Mouse (Mus musculus) cerebellum, adult (tissue): ENCODE results near the gene Epha2.

Experiments
- ATAC-seq: cut with Nextera tagmentation; 2 replicates; pipeline ENCODE4 v1.9.2; 2017; ENCODE audit warnings: mild to moderate bottlenecking, moderate library complexity, mixed read lengths; ENCODE audit not compliant: insufficient number of reproducible peaks, low FRiP score, low TSS enrichment

Epha2 gene

GRCm38 (mm10) chr4:141324771-141325191, 23.7 kb downstream of the Epha2 start:
- 0 out of 2 replicates have a peak, but pooled peaks have one; percentile 52 for ATAC-seq

- no peak for ATAC-seq
Measured at GRCm38 (mm10) chr4:141325636-141326035, 24.6 kb downstream of the Epha2 start.

DNA sequence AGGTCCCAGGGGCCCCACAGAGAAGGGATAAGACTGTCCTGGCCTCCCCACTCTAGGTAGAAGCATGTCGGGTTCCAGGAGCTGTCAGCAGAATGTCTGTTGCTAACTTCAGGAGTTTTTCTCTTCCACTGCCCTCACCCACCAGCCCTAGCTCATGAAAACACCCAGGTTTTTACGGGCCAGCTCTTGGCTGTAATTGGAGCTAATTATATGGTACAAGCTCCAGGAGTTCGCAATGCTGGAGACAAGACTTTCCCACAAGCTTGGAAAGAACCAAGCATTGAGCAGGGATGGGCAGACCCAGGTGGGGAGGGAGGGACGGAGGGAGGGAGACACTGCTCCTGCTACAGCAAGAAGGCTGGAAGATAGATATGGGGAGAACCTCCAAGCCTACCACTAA, 26.0 kb downstream of the Epha2 start:
- ATAC-seq, result no peak

- no peak for ATAC-seq
Measured at GRCm38 (mm10) chr4:141328742-141329141, 27.7 kb downstream of the Epha2 start.

DNA sequence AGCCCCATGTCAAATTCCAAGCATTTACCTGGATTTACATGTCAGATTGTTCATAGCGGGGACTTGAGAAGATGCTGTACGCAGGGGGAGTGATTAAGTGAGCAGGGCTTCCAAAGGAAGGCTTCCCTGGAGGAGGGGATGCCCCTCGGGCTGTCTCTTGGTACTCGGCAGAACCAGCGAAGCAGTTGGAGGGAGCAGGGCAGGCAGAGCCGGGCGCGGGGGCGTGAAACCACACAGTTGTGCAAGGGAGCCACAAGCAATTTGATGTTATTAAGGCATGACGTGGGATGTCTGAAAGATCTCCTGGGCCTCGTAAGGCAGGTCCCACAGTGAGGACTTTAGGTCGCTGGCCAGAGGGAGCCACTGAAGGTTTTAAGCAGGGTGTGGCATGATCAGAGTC, 28.9 kb downstream of the Epha2 start:
- no peak for ATAC-seq

DNA sequence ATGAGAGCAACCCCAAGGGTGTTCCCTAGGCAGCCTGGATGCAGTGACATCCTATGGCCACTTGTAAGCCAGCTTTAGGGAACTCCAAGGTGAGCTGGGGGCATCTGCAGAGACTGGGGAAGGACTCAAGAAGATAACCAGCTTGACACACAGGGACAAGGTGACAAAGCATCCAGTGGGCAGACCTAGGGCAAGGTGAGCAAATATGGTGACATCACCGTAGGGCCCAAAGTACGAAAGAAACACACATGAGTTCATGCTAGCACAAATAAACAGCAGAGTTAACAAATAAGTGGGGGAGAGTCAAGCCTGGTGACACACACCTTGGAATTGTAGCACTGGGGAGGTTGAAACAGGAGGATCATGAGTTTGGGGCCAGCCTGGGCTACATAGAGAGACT, 30.4 kb downstream of the Epha2 start:
- ATAC-seq, result no peak

DNA sequence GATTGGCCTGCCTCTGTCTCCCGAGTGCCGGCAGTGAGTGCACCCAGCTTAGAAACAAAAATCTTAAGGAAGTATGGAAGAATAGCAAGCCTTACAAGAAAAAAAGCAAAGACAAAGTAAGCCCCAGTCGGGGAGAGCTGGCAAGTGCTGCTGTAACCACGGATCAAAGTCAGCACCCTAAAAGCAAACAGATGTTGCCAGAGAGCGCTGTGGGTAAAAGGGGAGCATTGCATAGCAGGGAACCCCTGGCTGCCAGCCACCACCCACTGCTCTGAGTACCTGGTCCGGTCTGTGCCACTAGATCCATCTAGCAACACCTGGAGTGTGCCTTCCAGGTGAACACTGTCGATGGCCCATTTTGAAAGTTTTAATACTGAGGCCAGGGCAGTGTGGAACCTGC, 31.2 kb downstream of the Epha2 start:
- ATAC-seq, result no peak

DNA sequence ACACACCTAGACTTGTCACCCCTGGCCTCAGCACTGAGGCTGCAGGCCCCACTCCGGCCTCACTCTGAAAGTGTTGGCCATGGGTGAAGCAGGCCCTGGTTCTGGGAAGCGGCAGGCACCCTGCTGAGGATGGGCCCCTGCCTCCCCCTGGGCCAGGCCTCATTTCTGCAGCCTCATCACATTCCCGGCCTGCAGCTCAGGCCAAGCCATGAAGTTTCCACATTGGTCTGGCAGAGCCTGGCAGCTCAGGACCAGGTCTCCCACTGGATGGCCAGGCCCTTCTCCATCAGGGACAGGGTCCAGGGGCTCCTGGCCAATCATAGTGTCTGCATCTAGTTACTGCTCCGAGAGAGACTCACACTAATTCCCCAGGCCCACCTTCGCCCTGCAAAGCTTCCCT, 33.7 kb downstream of the Epha2 start:
- no peak for ATAC-seq

DNA sequence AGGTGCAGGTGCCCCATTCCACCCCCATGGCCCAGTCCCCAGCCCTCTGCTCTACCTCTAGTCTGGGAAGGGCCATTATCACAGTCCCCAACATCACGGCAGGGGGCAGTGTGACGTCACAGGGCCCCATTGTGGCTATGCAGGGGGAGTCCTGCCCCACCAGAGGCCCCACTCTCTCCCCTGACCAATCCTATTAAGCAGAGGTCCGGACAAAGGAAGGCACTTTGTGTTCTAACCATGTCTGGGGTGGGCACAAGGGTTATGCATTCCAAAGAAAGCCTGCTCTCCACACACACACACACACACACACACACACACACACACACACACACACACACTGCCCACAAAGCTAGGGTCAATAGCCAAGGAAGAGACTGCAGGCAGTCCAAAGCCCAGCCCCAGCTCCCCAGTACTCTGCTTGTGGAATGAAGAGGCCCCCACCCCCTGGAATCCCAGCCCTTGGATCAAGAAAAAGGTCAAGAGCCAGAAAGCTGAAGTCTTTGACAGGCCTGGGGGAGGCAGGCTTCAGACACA, 34.3 kb downstream of the Epha2 start:
- ATAC-seq, result no peak

- no peak for ATAC-seq
Measured at GRCm38 (mm10) chr4:141336196-141336595, 35.2 kb downstream of the Epha2 start.

GRCm38 (mm10) chr4:141337986-141338385, 36.9 kb downstream of the Epha2 start:
- ATAC-seq, result no peak

- ATAC-seq, result no peak
Measured at GRCm38 (mm10) chr4:141338853-141339252, 37.8 kb downstream of the Epha2 start.

DNA sequence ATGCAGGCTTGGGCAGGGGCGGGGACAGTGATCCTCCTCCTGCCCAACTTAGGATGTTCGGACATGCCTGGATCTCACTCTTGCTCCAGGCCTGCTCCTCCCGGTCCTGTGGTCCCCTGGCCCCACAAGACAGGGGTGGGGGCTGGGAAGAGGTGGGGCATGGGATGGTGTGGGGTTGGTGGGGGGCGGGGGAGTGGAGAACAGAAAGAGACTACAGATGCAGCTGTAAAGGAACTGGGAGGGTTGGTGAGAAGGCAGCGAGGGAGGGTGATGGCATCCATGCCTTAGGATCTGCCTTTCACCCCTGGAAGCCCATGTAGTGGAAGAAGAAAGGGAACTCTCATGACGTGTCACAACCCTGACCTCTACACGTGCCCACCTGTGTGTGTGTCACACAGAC, 40.4 kb downstream of the Epha2 start:
- ATAC-seq, result no peak

- no peak for ATAC-seq
Measured at GRCm38 (mm10) chr4:141343515-141343914, 42.5 kb downstream of the Epha2 start.

- no peak for ATAC-seq
Measured at GRCm38 (mm10) chr4:141345219-141345618, 44.2 kb downstream of the Epha2 start.

DNA sequence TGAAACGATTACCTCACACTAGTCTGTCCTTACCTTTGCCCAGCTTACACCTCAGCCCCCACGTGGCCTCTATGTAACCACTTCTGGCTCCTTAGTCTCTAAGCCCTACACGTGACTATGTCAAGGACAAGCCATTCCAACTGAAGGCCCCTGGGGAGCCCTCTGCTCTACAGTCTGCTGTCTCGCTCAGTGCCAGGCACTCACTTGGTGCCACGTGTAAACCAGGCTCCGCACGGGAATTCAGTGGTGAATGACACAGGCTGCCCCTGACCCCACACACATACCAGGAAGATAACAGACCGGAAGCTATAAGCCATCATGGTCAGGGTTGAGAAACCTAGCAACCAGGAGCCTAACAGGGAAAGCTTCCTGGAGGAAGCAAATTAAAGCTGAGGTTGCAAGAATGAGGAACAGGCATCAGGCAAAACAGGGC, 46.3 kb downstream of the Epha2 start:
- ATAC-seq, result no peak

DNA sequence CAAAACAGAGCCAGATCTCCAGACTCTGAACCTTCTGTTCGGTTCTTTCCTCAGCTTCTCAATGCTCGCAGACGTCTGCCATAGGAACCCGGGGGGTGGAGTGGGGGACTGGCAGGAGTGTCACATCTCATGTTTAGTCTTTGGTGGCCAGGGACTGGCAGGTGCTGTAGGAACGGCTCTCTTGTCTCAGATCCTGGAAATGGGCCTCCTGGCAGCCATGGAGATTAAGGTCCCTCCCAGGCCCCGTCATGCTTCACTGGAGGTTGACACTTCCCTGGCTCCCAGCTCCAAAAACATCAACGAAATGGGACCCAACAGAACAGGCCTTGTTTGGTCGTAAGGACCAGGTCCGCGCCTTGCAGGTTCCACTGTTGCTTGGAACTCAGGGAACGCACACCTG, 47.6 kb downstream of the Epha2 start:
- no peak for ATAC-seq

DNA sequence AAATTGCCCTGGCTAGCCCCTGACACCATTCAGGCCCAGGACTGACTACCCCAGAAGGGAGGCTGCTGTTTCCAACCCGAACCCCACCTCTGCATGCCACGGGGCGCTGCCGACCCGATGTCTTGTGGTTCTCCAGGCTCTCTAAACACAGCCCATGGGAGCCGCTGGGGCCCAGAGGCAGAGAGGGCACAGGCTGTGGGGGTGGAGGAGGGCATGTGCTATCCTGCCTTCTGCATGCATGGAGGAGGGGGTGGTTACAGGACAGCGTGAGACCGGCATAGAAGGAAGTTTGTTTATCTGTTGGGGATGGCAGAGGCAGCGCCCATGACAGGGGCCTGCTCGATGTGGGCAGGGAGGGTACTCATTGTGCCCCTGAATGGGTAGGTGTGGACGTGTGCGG, 49.0 kb downstream of the Epha2 start:
- no peak for ATAC-seq

DNA sequence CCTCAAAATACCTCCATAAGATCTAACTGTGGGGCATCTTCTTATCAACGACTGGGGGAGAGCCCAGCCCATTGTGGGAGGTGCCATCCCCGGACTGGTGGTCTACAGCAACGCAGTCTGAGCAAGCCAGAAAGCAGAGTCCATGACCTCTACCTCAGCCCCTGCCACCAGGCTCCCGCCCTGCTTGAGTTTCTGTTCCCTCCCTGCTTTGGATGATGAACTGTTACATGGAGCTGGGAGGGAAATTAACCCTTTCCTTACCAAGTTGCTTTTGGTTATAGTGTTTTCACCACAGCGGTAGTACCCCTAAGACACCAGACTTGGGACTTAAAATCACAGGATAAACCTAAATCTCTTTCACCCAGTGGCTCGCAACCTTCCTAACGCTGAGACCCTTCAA, 50.9 kb downstream of the Epha2 start:
- ATAC-seq, result no peak

- no peak for ATAC-seq
Measured at GRCm38 (mm10) chr4:141352986-141353385, 51.9 kb downstream of the Epha2 start.

- ATAC-seq, result no peak
Measured at GRCm38 (mm10) chr4:141353868-141354267, 52.8 kb downstream of the Epha2 start.

- ATAC-seq, result no peak
Measured at GRCm38 (mm10) chr4:141357811-141358210, 56.8 kb downstream of the Epha2 start.

- no peak for ATAC-seq
Measured at GRCm38 (mm10) chr4:141359222-141359621, 58.2 kb downstream of the Epha2 start.
